Mouse (Mus musculus) embryonic facial prominence, embryonic 15.5 days (tissue): Measurements from ENCODE around the gene Trim9. TPM values are rescaled to one million over a fixed set of nuclear protein-coding genes. Genes with fewer than 3 reads are reported as not detected.

Experiments used
- ATAC-seq: fragments of 200-750 bp; cut with Nextera tagmentation; 2 replicates; pipeline ENCODE4 v1.8.0; 2017; ENCODE audit warnings: low read depth, moderate TSS enrichment; ENCODE audit not compliant: insufficient number of reproducible peaks, low FRiP score, low TSS enrichment
- H3K27ac ChIP-seq: fragments of 300-500 bp; sonication (generic); replicated peaks from 2 replicates; pipeline ENCODE4 v1.5.1; 2015; ENCODE audit warnings: mild to moderate bottlenecking, inconsistent platforms
- H3K27me3 ChIP-seq: fragments of 300-500 bp; sonication (generic); 2 replicates; pipeline ENCODE4 v1.6.1; 2015; ENCODE audit warnings: inconsistent platforms
- H3K36me3 ChIP-seq: fragments of 300-500 bp; sonication (generic); 2 replicates; pipeline ENCODE4 v1.6.1; 2015; ENCODE audit warnings: mild to moderate bottlenecking, inconsistent platforms
- H3K4me1 ChIP-seq: fragments of 300-500 bp; sonication (generic); 2 replicates; pipeline ENCODE4 v1.6.1; 2015; ENCODE audit warnings: inconsistent platforms
- H3K4me2 ChIP-seq: fragments of 300-500 bp; sonication (generic); replicated peaks from 2 replicates; pipeline ENCODE4 v1.6.1; 2015; ENCODE audit warnings: mild to moderate bottlenecking, inconsistent platforms
- H3K4me3 ChIP-seq: fragments of 300-500 bp; sonication (generic); replicated peaks from 2 replicates; pipeline ENCODE4 v1.5.1; 2015; ENCODE audit warnings: mild to moderate bottlenecking, inconsistent platforms
- H3K9ac ChIP-seq: fragments of 300-500 bp; sonication (generic); 2 replicates; pipeline ENCODE4 v1.6.1; 2015; ENCODE audit warnings: inconsistent platforms
- H3K9me3 ChIP-seq: fragments of 300-500 bp; sonication (generic); replicated peaks from 2 replicates; pipeline ENCODE4 v1.6.1; 2016; ENCODE audit warnings: inconsistent platforms
- WGBS: fragments of 180-500 bp; shearing (Covaris S2); methylation state at CpG from one replicate; pipeline ENCODE4 v1.1.7; 2015; 5-methylcytosine and 5-hydroxymethylcytosine counted together
- polyA plus RNA-seq: library from polyadenylated mRNA; unstranded; fragments of >200 nt; fragmentation: Nextera tagmentation; extraction: Ambion mirVana; gene quantifications from 2 replicates; pipeline ENCODE4 v1.2.1, GENCODE M21; 2015

Trim9 gene
- polyA plus RNA-seq, 1 experiment from 2014 or later: 1.6 TPM

- 80% methylated on average over 8 of the region's 8 CpGs for WGBS
- no peak overlapping the region for H3K9ac ChIP-seq
- no peak for ATAC-seq
- H3K9me3 ChIP-seq: no peaks in the 10 kb centered on the region
- H3K4me3 ChIP-seq: no peak overlapping the region
- no peak overlapping the region for H3K4me2 ChIP-seq
- H3K36me3 ChIP-seq: no peaks in the 10 kb centered on the region
- no peak overlapping the region for H3K27ac ChIP-seq
- no peaks in the 10 kb centered on the region for H3K27me3 ChIP-seq
- no peaks in the 10 kb centered on the region for H3K4me1 ChIP-seq
These were observed 7.5 kb upstream of the Trim9 start for GRCm38 (mm10) chr12:70354926-70355325.

GRCm38 (mm10) chr12:70350490-70350889 lies 3.1 kb upstream of the Trim9 start:
- Histone ChIP-seq H3K36me3 (no peaks in the 10 kb centered on the region), H3K4me1 (peaks cover 21% of the 10 kb centered on the region), H3K9ac (no peak overlapping the region), H3K9me3 (no peaks in the 10 kb centered on the region), H3K27ac (no peak overlapping the region), H3K27me3 (peaks cover 16% of the 10 kb centered on the region), H3K4me3 (no peak overlapping the region), H3K4me2 (no peak overlapping the region)
- ATAC-seq: no peak
- WGBS: 61% methylated on average over 4 of the region's 4 CpGs

- no peaks in the 10 kb centered on the region for H3K9me3 ChIP-seq
- no peaks in the 10 kb centered on the region for H3K36me3 ChIP-seq
- H3K9ac ChIP-seq: no peak overlapping the region
- H3K4me3 ChIP-seq: no peak overlapping the region
- no peak overlapping the region for H3K4me2 ChIP-seq
- H3K4me1 ChIP-seq: peaks cover 21% of the 10 kb centered on the region
- ATAC-seq: no peak
- WGBS: 68% methylated on average over 6 of the region's 6 CpGs
- no peak overlapping the region for H3K27ac ChIP-seq
- peaks cover 23% of the 10 kb centered on the region for H3K27me3 ChIP-seq
These were observed 2.4 kb upstream of the Trim9 start for GRCm38 (mm10) chr12:70349788-70350187.

- 16% methylated on average over 8 of the region's 8 CpGs for WGBS
- H3K36me3 ChIP-seq: no peaks in the 10 kb centered on the region
- H3K27ac ChIP-seq: no peak overlapping the region
- ATAC-seq: no peak
- no peak overlapping the region for H3K9ac ChIP-seq
- peak overlapping the region; percentile 96 for H3K4me2 ChIP-seq
- no peaks in the 10 kb centered on the region for H3K9me3 ChIP-seq
- peaks cover 21% of the 10 kb centered on the region for H3K4me1 ChIP-seq
- peaks cover 25% of the 10 kb centered on the region for H3K27me3 ChIP-seq
- H3K4me3 ChIP-seq: peak overlapping the region; percentile 60
These were observed 612 bp upstream of the Trim9 start for GRCm38 (mm10) chr12:70348026-70348425.

- under 1% methylated on average over 60 of the region's 60 CpGs for WGBS
- H3K9me3 ChIP-seq: no peaks in the 10 kb centered on the region
- H3K27me3 ChIP-seq: peaks cover 25% of the 10 kb centered on the region
- H3K4me2 ChIP-seq: peak overlapping the region; percentile 96
- no peaks in the 10 kb centered on the region for H3K36me3 ChIP-seq
- H3K4me1 ChIP-seq: peaks cover 21% of the 10 kb centered on the region
- H3K27ac ChIP-seq: no peak overlapping the region
- ATAC-seq: no peak; the same call in 1 of the 2 replicates
- H3K9ac ChIP-seq: 0 out of 2 replicates have a peak overlapping the region, but pooled peaks have one; percentile 16
- H3K4me3 ChIP-seq: peak overlapping the region; percentile 60
These were observed 1.0 kb downstream of the Trim9 start for GRCm38 (mm10) chr12:70346139-70347026.

- peak overlapping the region; percentile 96 for H3K4me2 ChIP-seq
- H3K4me1 ChIP-seq: peaks cover 21% of the 10 kb centered on the region
- no peak overlapping the region for H3K27ac ChIP-seq
- H3K9ac ChIP-seq: no peak overlapping the region
- 35% methylated on average over 16 of the region's 16 CpGs for WGBS
- peaks cover 25% of the 10 kb centered on the region for H3K27me3 ChIP-seq
- H3K4me3 ChIP-seq: peak overlapping the region; percentile 60
- ATAC-seq: no peak
- no peaks in the 10 kb centered on the region for H3K9me3 ChIP-seq
- no peaks in the 10 kb centered on the region for H3K36me3 ChIP-seq
These were observed 1.8 kb downstream of the Trim9 start for GRCm38 (mm10) chr12:70345531-70346138.

- no peak for ATAC-seq
- no peaks in the 10 kb centered on the region for H3K27me3 ChIP-seq
- no peak overlapping the region for H3K4me3 ChIP-seq
- H3K36me3 ChIP-seq: no peaks in the 10 kb centered on the region
- WGBS: 72% methylated on average over 5 of the region's 5 CpGs
- no peak overlapping the region for H3K27ac ChIP-seq
- no peak overlapping the region for H3K9ac ChIP-seq
- no peaks in the 10 kb centered on the region for H3K4me1 ChIP-seq
- H3K9me3 ChIP-seq: no peaks in the 10 kb centered on the region
- H3K4me2 ChIP-seq: no peak overlapping the region
These were observed 12.2 kb downstream of the Trim9 start for GRCm38 (mm10) chr12:70335176-70335575.

GRCm38 (mm10) chr12:70333253-70333805 lies 14.1 kb downstream of the Trim9 start:
- no peak overlapping the region for H3K4me3 ChIP-seq
- no peaks in the 10 kb centered on the region for H3K9me3 ChIP-seq
- no peaks in the 10 kb centered on the region for H3K4me1 ChIP-seq
- H3K27ac ChIP-seq: no peak overlapping the region
- no peak for ATAC-seq
- H3K4me2 ChIP-seq: no peak overlapping the region
- no peaks in the 10 kb centered on the region for H3K36me3 ChIP-seq
- no peaks in the 10 kb centered on the region for H3K27me3 ChIP-seq
- WGBS: 82% methylated on average over 6 of the region's 6 CpGs
- no peak overlapping the region for H3K9ac ChIP-seq

GRCm38 (mm10) chr12:70329059-70329458 lies 18.4 kb downstream of the Trim9 start:
- H3K4me2 ChIP-seq: no peak overlapping the region
- no peak overlapping the region for H3K4me3 ChIP-seq
- no peaks in the 10 kb centered on the region for H3K9me3 ChIP-seq
- H3K4me1 ChIP-seq: no peaks in the 10 kb centered on the region
- H3K36me3 ChIP-seq: no peaks in the 10 kb centered on the region
- no peak overlapping the region for H3K9ac ChIP-seq
- no peaks in the 10 kb centered on the region for H3K27me3 ChIP-seq
- 50% methylated on average over 3 of the region's 3 CpGs for WGBS
- no peak for ATAC-seq
- H3K27ac ChIP-seq: no peak overlapping the region

- H3K9me3 ChIP-seq: no peaks in the 10 kb centered on the region
- WGBS: 75% methylated on average over 1 of the region's 1 CpGs
- H3K36me3 ChIP-seq: no peaks in the 10 kb centered on the region
- no peak overlapping the region for H3K4me3 ChIP-seq
- no peak overlapping the region for H3K27ac ChIP-seq
- no peaks in the 10 kb centered on the region for H3K27me3 ChIP-seq
- no peak for ATAC-seq
- no peak overlapping the region for H3K9ac ChIP-seq
- no peaks in the 10 kb centered on the region for H3K4me1 ChIP-seq
- H3K4me2 ChIP-seq: no peak overlapping the region
These were observed 20.5 kb downstream of the Trim9 start for GRCm38 (mm10) chr12:70326956-70327355.

GRCm38 (mm10) chr12:70326393-70326792 lies 21.0 kb downstream of the Trim9 start:
- Histone ChIP-seq H3K4me1 (no peaks in the 10 kb centered on the region), H3K9ac (no peak overlapping the region), H3K4me3 (no peak overlapping the region), H3K9me3 (no peaks in the 10 kb centered on the region), H3K27me3 (no peaks in the 10 kb centered on the region), H3K27ac (no peak overlapping the region), H3K4me2 (no peak overlapping the region), H3K36me3 (no peaks in the 10 kb centered on the region)
- 46% methylated on average over 2 of the region's 2 CpGs for WGBS
- no peak for ATAC-seq
